Mouse (Mus musculus) thymus, postnatal 36 days (tissue): ENCODE results near the gene Itpr1.

Experiments
- DNase-seq, 2 experiments: peaks; one replicate each; pipeline ENCODE4 v3.0.0; 2022; ENCODE audit warnings: mixed read lengths in 2 of 2

Gene Itpr1

GRCm38 (mm10) chr6:108523956-108524616, 311.2 kb downstream of the Itpr1 start:
- peak in 1 of 2 experiments; percentile 38 for DNase-seq

DNA sequence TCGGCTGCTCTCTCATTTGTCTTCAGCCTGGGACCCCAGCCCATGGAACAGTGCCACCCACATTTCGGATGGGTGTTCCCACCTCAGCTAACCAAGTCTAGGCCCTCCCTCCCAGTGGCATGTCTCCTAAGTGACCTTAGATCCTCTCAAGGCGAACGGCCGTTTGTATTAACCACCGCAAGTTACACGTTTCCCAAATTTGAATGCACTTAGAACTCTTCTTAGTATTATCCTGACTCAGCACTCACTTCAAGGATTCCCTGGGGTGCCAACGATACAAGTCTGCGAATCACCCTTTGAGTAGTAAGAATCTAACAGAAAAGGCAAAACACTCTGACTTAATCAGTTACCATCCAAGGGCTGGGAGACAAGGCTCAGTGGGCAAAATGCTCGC, 311.7 kb downstream of the Itpr1 start:
- no peak for DNase-seq

- DNase-seq, result no peak
Observed at GRCm38 (mm10) chr6:108527560-108527959, 314.7 kb downstream of the Itpr1 start.

GRCm38 (mm10) chr6:108527993-108528392, 315.1 kb downstream of the Itpr1 start:
- no peak for DNase-seq

- DNase-seq, result no peak
Observed at GRCm38 (mm10) chr6:108529150-108529549, 316.3 kb downstream of the Itpr1 start.

DNA sequence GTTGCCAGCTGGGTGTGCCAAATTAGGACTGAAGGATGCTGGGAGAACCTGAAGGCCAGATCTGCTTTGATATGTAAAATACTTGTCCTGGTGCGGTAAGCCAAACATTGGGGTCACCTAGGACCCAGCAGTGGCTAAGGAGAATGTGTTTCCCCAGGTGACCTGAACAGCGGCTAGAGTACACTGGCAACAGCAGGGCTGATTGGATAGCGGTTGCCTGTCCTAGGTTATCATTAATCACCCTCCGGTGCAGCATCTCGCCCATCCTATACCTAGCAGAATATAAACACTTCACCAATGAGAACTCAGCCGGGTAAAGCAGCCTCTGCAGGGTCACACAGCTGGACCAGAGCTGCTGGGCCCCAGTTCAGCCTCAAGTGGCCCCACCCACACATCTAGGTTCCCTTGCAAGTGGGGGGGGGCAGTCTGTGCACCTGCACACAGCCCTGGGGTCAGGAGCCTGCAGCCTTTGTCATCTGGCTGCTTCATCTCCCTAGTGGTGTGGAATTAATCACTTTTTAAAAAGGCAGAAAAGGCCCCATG, 318.0 kb downstream of the Itpr1 start:
- no peak for DNase-seq

DNA sequence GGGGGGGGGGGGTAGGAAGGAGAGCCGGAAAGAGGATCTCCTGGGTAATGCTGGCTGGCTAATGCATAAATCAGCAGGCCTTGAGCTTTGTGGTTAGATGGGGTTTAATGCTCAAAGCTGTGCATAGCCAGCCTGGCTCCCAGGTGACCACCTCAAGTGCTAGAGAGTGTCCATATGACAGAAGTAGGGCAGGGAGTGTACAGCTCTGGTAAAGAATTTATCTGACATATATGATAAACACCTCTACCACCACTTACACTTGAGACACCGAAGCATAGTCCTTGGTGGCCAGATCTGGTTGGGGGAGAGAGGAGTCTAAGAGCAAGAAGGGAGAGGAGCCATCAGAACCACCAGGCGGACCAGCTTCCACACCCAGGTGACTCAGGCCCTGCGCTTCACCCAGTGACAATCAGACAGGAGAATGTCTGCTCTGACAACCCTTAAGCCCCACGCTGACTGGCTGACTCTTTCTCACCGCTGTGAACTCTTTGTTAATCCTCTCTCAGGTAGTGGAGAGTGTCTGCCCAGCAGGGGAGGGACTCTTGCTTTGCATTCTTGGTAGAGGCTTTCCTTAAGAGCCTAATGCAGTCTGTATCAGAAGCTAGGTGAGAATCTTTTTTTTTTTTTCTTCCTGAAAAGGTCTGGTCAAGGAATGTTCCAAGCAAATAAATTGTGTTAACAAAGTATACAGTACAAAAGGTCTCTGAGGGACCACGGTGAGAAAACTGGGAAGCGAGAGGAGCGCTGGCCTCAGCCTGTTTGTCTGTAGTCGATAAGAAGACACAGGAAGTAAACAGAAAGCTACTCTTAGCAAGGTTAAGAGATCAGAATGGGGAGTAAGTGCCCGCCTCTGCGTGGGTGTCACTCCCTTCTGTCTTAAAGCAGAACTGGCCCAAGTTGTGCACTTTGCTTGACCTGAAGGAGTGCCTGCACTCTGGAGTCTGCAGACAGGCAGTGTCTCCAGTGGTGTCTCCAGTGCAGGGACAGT, 318.7 kb downstream of the Itpr1 start:
- no peak for DNase-seq

DNA sequence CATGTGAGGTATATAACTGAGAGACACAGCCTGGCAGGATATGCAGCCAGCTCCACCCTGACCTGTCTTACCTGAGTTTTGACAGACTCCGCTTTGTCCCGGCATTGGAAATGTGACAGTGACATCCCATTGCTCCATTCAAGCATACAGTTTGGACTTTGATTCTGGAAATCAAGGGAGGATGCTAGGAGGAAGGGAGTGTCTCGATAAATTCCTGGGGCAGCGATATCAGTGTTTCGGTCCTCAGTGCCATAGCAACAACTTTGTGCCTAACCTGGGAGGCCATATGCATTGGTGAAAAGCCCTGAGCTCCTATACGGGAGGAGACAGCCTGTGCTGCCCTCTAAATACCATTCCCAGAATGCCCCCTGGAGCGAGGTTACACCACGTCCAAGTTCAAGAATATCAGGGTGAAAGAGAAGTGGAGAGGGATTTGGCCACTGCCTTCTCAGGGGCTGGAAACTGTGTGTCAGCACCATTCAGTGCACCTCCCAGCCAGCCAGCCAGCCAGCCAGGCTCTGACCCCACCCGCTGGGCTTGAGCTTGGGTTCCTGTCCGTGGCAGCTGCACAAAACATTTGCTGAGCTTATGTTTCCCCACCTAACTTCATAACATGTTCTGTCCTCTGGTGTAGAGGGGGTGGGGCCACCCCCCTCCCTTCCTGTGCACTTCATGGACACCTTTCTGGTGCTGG, 319.7 kb downstream of the Itpr1 start:
- peak; percentile 44 to 69 for DNase-seq

DNA sequence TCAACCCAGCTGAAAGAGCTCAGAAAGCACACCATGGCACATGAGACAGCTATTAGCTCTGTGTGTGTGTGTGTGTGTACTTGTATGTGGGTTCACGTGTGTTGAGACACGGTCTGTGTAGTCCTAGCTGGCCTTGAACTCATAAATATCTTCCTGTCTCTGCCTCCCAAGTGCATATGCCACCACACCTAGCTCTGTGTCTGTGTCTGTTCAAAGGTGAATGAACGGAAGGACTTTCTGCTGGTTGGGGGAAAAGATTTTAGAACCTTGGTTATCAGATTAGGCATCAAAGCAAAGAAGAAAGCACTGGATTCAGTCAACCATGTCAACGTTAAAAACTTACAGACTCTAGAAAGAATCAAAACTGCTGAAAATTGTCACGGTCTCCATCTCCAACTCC, 321.2 kb downstream of the Itpr1 start:
- no peak for DNase-seq

DNA sequence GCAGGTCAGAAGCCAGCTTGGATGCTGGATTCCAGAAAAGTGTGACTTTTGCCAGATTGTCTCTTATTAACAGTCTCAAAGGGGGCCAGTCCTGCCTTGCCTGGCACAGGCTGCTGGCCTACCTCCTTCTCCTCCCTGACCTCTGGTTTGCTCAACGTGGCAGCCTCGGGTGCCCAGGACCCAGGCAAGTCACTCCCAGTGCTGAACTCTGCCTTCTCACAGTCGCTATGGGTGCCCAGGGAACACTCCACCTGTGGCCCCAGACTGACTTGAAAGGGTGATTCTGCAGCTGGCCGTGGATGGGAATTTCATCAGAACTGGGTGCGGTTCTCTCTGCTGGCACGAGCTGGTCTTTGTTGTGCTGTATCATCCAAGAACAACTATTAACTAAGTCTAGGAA, 321.7 kb downstream of the Itpr1 start:
- DNase-seq, result no peak

- no peak for DNase-seq
Observed at GRCm38 (mm10) chr6:108535309-108535708, 322.4 kb downstream of the Itpr1 start.

- DNase-seq, result peak; percentile 68 to 71
Observed at GRCm38 (mm10) chr6:108536546-108537317, 323.8 kb downstream of the Itpr1 start.

DNA sequence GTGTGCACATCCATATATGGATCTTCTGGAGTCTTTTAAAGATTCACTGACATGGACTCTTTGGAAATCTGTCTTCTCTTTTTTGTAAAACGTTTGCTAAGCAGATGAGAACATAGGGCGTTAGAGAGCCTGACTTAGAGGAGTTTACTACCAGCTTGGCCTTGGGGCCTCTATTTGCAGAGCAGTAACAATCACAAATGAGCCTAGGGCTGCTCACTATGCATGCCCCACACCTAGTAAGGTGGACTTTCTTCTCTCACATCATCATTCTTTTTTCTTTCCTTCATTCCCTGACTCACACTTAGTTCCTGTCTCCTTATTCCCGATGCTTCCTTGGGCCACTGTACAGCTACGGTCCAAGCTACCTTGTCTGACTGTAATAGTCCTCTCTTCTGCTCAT, 325.5 kb downstream of the Itpr1 start:
- no peak for DNase-seq

DNA sequence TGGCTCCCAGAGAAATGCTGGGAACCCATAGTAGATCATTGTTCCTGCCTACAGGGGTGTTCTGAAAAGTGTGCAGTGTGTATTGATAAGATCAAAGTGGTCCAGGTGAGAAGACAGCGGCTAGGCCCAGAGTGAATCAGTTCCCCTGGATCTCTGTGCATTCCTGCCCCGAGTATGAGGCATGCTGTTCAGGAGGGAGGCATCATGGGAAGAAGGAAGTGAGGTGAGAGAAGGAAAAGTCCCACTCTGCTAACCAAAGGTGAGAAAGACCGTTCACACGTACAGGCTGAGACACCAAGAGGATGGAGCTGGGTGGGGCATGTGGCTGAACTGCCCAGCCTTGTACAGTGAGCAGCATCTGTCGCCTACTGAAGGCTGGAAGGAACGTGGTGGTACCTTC, 327.5 kb downstream of the Itpr1 start:
- DNase-seq, result no peak

DNA sequence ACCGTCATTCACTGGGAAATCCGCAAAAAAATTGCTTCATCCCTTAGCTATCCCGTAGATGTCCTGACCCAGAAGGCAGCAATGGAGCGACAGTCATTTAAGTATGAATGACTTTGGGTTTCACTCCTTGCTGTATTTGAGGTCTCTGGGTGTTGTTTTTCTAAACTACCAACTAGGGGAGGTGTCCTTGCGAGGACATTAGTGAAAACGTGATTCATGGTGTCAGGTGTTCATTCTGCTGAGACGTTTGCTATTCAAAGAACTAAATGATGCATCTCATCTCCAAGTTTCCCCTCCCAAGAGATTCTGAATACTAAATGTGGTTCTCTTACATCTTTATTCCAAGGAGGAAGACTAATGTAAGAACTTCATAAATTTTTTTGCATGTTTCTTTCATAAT, 332.0 kb downstream of the Itpr1 start:
- no peak for DNase-seq

DNA sequence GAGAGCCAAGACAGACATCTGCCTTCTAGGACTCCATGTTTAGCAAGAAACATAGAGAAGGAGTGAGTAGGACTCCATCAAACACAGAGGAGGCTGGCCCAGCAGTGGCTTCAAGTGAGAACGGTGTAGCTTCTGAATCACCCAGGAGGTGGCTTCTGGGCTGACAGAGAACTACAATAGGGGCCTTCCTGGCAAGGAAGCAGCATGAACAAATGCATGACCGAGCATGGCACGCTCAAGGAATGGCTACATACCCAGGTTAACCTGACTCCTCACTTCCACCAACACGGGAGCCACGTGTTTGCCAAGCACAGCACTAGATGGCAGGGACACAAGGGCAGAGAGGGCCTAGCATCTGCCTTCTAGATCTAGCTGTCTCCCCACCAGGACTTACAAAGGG, 332.6 kb downstream of the Itpr1 start:
- DNase-seq, result no peak

GRCm38 (mm10) chr6:108548413-108548812, 335.5 kb downstream of the Itpr1 start:
- no peak for DNase-seq

- no peak for DNase-seq
Observed at GRCm38 (mm10) chr6:108549495-108549935, 336.6 kb downstream of the Itpr1 start.

DNA sequence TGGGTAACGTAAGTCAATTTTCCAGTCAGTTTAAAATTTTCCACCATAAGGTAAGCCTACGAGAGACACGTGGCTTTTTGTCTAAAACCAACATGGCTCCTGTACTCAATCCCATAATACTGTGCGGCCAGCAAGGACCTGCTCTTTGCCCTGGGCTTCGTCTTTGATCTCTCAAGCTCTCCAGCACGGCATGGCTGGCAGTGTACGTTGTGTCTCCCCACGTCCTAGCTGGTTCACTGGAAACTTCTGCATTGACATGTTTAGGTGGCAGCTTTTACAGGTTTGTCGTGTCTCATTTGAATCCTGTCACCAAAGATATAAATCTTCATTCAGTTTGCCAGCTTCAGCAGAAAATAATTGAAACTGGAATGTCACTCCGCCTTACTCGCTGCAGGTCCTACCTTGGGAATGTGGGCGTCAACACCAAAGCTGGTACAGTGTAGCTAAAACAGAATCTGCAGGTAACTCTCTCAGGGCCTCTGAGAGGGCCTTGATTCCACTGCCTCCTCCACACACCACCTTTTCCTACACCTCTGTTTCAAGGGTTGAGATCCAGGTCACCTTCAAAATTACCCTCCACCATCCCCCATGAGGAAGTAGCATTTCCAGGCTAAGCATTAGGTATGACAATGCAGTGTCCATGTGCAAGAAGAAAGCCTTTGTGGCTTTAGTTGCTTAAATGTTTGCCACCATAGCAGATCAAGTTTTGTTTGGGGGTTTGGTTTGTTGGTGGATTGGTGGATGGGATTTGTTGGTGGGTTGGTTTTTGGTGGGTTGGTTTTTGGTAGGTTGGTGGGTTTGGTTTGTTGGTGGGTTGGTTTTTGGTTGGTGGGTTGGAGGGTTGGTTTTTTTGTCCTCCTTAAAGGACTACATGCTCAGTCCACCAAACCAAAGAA, 339.1 kb downstream of the Itpr1 start:
- no peak for DNase-seq

- DNase-seq, result no peak
Observed at GRCm38 (mm10) chr6:108553013-108553412, 340.1 kb downstream of the Itpr1 start.

DNA sequence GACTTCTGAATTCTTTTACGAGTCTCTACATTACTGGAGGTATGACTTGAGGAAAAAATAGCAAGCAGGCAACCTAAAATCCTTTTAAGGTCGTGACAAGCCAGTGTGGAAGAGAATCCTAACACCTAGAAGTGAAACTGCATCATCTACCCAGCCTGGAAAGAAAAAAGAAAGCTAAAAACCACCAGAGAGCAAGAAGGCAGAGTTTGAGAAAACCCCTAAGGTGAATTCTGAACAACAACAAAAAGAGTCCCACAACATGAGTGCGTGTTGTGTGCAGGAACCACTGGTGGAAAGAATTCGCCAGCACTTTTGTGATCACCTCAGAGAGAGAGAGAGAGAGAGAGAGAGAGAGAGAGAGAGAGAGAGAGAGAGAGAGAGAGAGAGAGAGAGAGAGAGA, 340.6 kb downstream of the Itpr1 start:
- DNase-seq, result no peak
